Mouse (Mus musculus) liver, postnatal 0 days (tissue): ENCODE results near the gene Hira.
"Not testable (repeated sequence)": the region's sequence is repeated elsewhere in the genome, so short reads cannot be mapped to it uniquely, and the experiment has no call there.

Experiments used
- CTCF ChIP-seq: sonication (generic); IDR thresholded peaks from 2 replicates; pipeline ENCODE4 v1.5.1; 2016; ENCODE audit warnings: antibody characterized with exemption, low read depth
- EP300 ChIP-seq: IDR thresholded peaks from 2 replicates; pipeline ENCODE4 v1.6.1; 2016; ENCODE audit warnings: antibody characterized with exemption, low read depth, mild to moderate bottlenecking

DNA sequence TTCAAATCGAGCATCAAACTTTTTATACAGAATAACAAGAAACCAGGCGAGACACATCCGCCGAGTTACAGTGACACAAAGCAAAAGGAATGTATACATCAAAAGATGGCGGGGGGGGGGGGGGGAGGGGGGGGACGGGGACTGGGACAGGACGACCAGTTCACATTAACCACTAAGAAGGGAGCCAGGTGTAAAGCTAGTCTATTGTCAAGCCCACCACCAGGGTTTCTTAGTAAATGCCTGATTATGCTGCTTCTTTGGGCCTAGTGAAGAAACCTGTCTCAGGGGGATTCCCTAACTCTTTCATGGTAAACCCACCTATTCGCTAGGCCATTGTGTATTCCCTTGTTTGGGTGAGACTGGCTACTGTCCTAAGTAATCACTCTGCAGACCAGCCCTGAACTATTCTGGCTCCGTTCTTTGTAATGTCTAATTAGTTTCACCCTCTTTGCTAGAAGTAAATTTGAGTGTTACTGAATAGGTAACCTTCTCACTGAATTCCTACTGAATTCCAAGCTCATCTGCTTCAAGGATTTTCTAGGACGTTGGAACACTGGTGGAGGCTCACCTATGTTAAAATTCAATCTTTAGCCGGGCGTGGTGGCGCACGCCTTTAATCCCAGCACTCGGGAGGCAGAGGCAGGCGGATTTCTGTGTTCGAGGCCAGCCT lies 27.2 kb upstream of the Hira start:
- not testable (repeated sequence) for TF ChIP-seq EP300, CTCF
